ENCODE assay signal across 18 mouse cellular contexts in the genomic region with DNA sequence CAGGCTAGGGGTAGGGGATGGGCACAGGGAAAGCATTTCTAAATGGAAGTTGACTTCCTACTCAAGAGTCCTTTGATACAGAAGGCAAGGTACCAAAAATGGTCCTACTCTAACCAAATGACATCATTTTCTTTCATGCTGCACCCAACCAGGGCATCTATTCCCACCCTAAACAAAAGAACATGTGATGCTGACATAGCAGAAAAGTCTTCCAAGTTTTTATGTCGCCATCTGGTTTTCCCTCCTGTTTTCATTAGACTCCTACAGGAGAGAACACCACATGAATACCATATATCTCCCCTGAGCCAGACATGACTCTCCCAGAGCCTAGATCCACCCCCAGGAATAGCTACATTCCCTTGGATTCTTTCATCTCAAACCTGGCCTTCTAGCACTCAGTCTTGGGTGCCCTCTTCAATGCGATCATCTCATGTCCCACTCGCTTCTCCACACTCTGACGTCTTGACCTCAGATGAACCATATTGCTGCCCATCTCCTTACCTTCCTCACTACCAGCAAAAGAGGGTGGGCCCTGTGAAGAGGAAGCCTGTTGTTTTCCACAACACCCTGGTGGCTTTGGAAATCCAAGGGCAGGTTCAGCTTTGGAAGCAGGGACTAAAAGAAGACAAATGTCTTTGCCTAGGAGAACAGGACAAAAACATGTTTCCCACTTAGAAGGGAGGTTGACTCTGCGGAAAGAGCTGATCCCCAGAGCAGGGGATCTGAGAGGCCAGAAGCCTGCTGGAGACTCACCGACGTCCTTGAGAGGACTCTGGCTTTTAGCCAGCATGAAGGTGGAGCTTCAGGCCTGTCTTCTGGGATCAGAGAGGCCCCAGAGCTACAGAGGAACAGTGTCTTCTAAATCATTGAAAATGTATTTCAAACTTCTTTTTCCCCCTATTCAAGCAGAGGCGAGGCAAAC. TPM values are rescaled to one million over a fixed set of nuclear protein-coding genes. Genes with fewer than 3 reads are reported as not detected.
DNase-seq lines count a peak whose midpoint lies in the region; ATAC-seq and TF ChIP-seq lines count a peak whose summit lies in the region.
"Had no signal": no experiment of that assay in that cellular context is flagged by ENCODE, and none has a peak within 500 bp of the region (broad histone marks: within the 10 kb centered on the region; RNA-seq: fewer than 3 reads in every experiment).

No protein-coding gene starts in this region.

- TF ChIP-seq EP300 in heart, adult 2 months (IDR thresholded peaks at IDR 0.05; ENCODE audit: insufficient read depth, low read depth, low read length): no peak

- no peak for TF ChIP-seq CTCF in heart, adult 2 months (IDR thresholded peaks at IDR 0.05)
- no peak for TF ChIP-seq CTCF in lung, embryonic 14.5 days (IDR thresholded peaks at IDR 0.05; ENCODE audit: low read depth)

- H3K9ac ChIP-seq in heart, embryonic 13.5 days: no peak overlapping the region
- H3K9ac ChIP-seq in heart, adult 2 months (ENCODE audit: low read depth, low read length): no peak overlapping the region
- no peak overlapping the region for H3K9ac ChIP-seq in lung, embryonic 14.5 days
- H3K9ac ChIP-seq: hindbrain, embryonic 13.5 days had no signal

- TF ChIP-seq POLR2A in heart, adult 2 months (IDR thresholded peaks at IDR 0.05; ENCODE audit: insufficient read depth, low read depth, low read length): no peak

- H3K4me3 ChIP-seq in heart, embryonic 13.5 days: no peak overlapping the region
- no peak overlapping the region for H3K4me3 ChIP-seq in heart, adult 2 months
- H3K4me3 ChIP-seq in lung, embryonic 14.5 days (ENCODE audit: low read depth, low read length): no peak overlapping the region
- H3K4me3 ChIP-seq: hindbrain, embryonic 13.5 days; layer of hippocampus, adult 2 months had no signal

- H3K9me3 ChIP-seq in heart, embryonic 13.5 days: no peaks in the 10 kb centered on the region
- no peaks in the 10 kb centered on the region for H3K9me3 ChIP-seq in lung, embryonic 14.5 days (ENCODE audit: low read depth, low read length)
- H3K9me3 ChIP-seq: hindbrain, embryonic 13.5 days had no signal

- intact Hi-C loops in heart, adult 2 months (cut with DNase I): no loop called here

- H3K79me2 ChIP-seq in heart, adult 2 months (replicated peaks; ENCODE audit: control insufficient read depth, insufficient read depth, low read length): no peaks in the 10 kb centered on the region

- H3K36me3 ChIP-seq in heart, embryonic 13.5 days: no peaks in the 10 kb centered on the region
- no peaks in the 10 kb centered on the region for H3K36me3 ChIP-seq in heart, adult 2 months (ENCODE audit: control insufficient read depth, insufficient read depth, low read length)
- no peaks in the 10 kb centered on the region for H3K36me3 ChIP-seq in lung, embryonic 14.5 days (ENCODE audit: insufficient read depth)
- H3K36me3 ChIP-seq: hindbrain, embryonic 13.5 days had no signal

- H3K4me1 ChIP-seq in heart, embryonic 13.5 days: peaks cover 26% of the 10 kb centered on the region
- peaks cover 2% of the 10 kb centered on the region for H3K4me1 ChIP-seq in heart, adult 2 months (ENCODE audit: control insufficient read depth, insufficient read depth, low read length)
- H3K4me1 ChIP-seq in lung, embryonic 14.5 days (ENCODE audit: insufficient read depth): peaks cover 2% of the 10 kb centered on the region; the same call in 1 of the 2 replicates
- H3K4me1 ChIP-seq: hindbrain, embryonic 13.5 days had no signal

- H3K27ac ChIP-seq in heart, embryonic 13.5 days (replicated peaks): peak overlapping the region; percentile 65
- no peak overlapping the region for H3K27ac ChIP-seq in heart, adult 2 months
- H3K27ac ChIP-seq in lung, embryonic 14.5 days (ENCODE audit: low read depth): no peak overlapping the region
- H3K27ac ChIP-seq: hindbrain, embryonic 13.5 days; layer of hippocampus, adult 2 months had no signal

- no peak overlapping the region for H3K4me2 ChIP-seq in heart, embryonic 13.5 days
- H3K4me2 ChIP-seq in lung, embryonic 14.5 days: no peak overlapping the region
- H3K4me2 ChIP-seq: hindbrain, embryonic 13.5 days; liver, embryonic 11.5 days had no signal

- 54% methylated on average over 8 of the region's 8 CpGs for WGBS in heart, embryonic 13.5 days
- 67% methylated on average over 8 of the region's 8 CpGs for WGBS in heart, adult 2 months
- 64% methylated on average over 8 of the region's 8 CpGs for WGBS in lung, embryonic 14.5 days

- DNase-seq in cerebellum, adult 11-12 months: peak; percentile 24
- DNase-seq in cerebellum, postnatal 14 days: no peak
- no peak for DNase-seq in heart, adult 2 months
- peak; percentile 44 for DNase-seq in lung, embryonic 14.5 days
- DNase-seq in lung, adult 18-20 months: no peak
- DNase-seq in brain, adult 2 months (ENCODE audit: low read depth, low spot score): peak; percentile 77
- DNase-seq in spleen, postnatal 14 days (ENCODE audit: low spot score in 2 of 2): no peak
- DNase-seq: gastrocnemius, postnatal 25 days; kidney, adult 8-10 months; right cerebral cortex, postnatal 4 days had no signal

- H3K27me3 ChIP-seq in heart, embryonic 13.5 days (replicated peaks): no peaks in the 10 kb centered on the region
- no peaks in the 10 kb centered on the region for H3K27me3 ChIP-seq in heart, adult 2 months (ENCODE audit: control insufficient read depth, insufficient read depth, low read length)
- H3K27me3 ChIP-seq in lung, embryonic 14.5 days (ENCODE audit: insufficient read depth, low read length): no peaks in the 10 kb centered on the region
- H3K27me3 ChIP-seq: hindbrain, embryonic 13.5 days had no signal

- ATAC-seq in heart, embryonic 13.5 days (ENCODE audit: extremely low read depth, insufficient number of reproducible peaks, low FRiP score, low TSS enrichment): no peak
- no peak for ATAC-seq in lung, embryonic 14.5 days (ENCODE audit: insufficient read depth)
- ATAC-seq: lung, postnatal 0 days had no signal

RNA-seq across cellular contexts. Expression of gene Cfap161, which starts 6.1 kb away (rescaled TPM):
- 4.0 and 4.4 TPM in 2 replicates for polyA plus RNA-seq in heart, embryonic 13.5 days (2015; fragmentation: Nextera tagmentation; extraction: Ambion mirVana)
- total RNA-seq in heart, adult 2 months (2021): not detected
- 0.35 and 0.50 TPM in 2 replicates for polyA plus RNA-seq in heart, adult 2 months (2012; rRNA removed)
- 0.13 and 0.22 TPM in 2 replicates for polyA plus RNA-seq in lung, embryonic 14.5 days (2014; fragmentation: Nextera tagmentation; extraction: Ambion mirVana)
- total RNA-seq: gastrocnemius, postnatal 25 days; megakaryocyte-erythroid progenitor cell, adult 5-6 weeks; MEL had no signal
- polyA plus RNA-seq: C2C12; liver, embryonic 11.5 days had no signal

RNA-seq across cellular contexts. Expression of gene Il16, which starts 55.3 kb away (rescaled TPM):
- 2.6 TPM in 2 replicates for polyA plus RNA-seq in heart, embryonic 13.5 days (2015; fragmentation: Nextera tagmentation; extraction: Ambion mirVana)
- total RNA-seq in heart, adult 2 months (2021): 1 to 10 TPM; 5.6 to 7.6 TPM
- polyA plus RNA-seq in heart, adult 2 months (2012; rRNA removed): 6.1 and 8.0 TPM in 2 replicates
- 2.3 and 2.8 TPM in 2 replicates for polyA plus RNA-seq in lung, embryonic 14.5 days (2014; fragmentation: Nextera tagmentation; extraction: Ambion mirVana)
- polyA plus RNA-seq: C2C12 had no signal

Comparison
In these comparisons a context has a peak if more than half of its experiments do, and no peak if none do; other contexts are left out.
1. DNase-seq: peak in cerebellum, adult 11-12 months (single experiment), lung, embryonic 14.5 days (single experiment) and brain, adult 2 months (single experiment); none in cerebellum, postnatal 14 days (0 of 2), heart, adult 2 months (0 of 2), lung, adult 18-20 months (0 of 2) and spleen, postnatal 14 days (0 of 2).